Mouse (Mus musculus): ENCODE data around the gene Ptprm. TPM values are rescaled to one million over a fixed set of nuclear protein-coding genes. Genes with fewer than 3 reads are reported as not detected.

Ptprm gene
- polyA plus RNA-seq, 1 experiment from 2014 or later: 10.6 TPM

DNA sequence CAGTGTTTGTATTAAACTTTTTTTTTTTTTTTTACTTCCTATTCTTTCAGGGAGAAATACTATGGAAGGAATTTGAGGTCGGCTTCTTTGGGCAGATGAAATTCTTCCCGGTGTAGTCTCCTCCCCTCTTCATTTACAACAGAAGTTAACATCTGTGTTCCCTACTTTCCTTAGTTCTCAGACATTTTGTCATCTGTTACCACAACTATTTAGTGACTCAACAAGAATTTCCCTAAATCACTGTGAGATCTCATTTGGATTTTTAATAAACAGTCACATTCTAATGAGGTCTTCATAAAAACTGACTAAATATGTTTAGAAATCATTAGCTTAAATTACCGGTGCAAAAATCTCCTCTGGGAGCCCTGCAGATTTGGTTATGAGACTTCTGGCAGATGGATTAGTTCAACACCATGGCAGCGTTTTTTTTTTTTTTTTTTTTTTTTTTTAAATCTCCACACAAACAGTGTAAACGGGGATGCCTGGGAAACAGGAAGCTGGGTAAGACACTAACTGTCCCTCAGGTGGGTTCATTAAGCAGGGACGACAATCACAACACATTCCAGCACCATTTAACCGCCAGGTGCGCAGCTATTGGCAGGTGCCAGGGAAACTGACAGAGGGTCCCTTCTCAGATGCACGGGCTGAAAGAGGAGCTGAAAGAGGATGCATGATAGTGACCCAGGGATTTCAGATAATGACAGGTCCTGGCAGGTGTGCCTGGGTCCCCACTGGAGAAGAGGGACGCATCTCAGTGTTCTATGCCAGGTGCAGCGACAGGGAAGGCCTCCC, 633.9 kb downstream of the Ptprm start:
- Histone ChIP-seq H3K27me3 (replicated peaks; ENCODE audit: low read depth, poor library complexity, severe bottlenecking) (no peaks in the 10 kb centered on the region), H3K4me1 (peaks cover 11% of the 10 kb centered on the region), H3K36me3 (replicated peaks) (no peaks in the 10 kb centered on the region), H3K4me3 (no peak overlapping the region), H3K27ac (replicated peaks) (no peak overlapping the region), H3K9me3 (no peaks in the 10 kb centered on the region)
- WGBS: 48% methylated on average over 11 of the region's 11 CpGs
- no peak for DNase-seq (ENCODE audit: low spot score)

- H3K9me3 ChIP-seq: no peaks in the 10 kb centered on the region
These were observed 641.6 kb downstream of the Ptprm start for GRCm38 (mm10) chr17:66712456-66713205.

GRCm38 (mm10) chr17:66711221-66712016, 642.8 kb downstream of the Ptprm start:
- WGBS: 69% methylated on average over 6 of the region's 6 CpGs

More at GRCm38 (mm10) chr17:66712456-66713205, 641.6 kb downstream of the Ptprm start:
- Histone ChIP-seq H3K4me1 (peaks cover 28% of the 10 kb centered on the region), H3K36me3 (replicated peaks) (no peaks in the 10 kb centered on the region), H3K27me3 (replicated peaks; ENCODE audit: low read depth, poor library complexity, severe bottlenecking) (no peaks in the 10 kb centered on the region), H3K27ac (replicated peaks) (no peak overlapping the region), H3K4me3 (no peak overlapping the region)
- no peak for DNase-seq (ENCODE audit: low spot score)
- 91% methylated on average over 9 of the region's 9 CpGs for WGBS

GRCm38 (mm10) chr17:66710568-66710967, 643.7 kb downstream of the Ptprm start:
- 41% methylated on average over 4 of the region's 4 CpGs for WGBS
- no peak for DNase-seq (ENCODE audit: low spot score)
- H3K9me3 ChIP-seq: no peaks in the 10 kb centered on the region
- no peak overlapping the region; the same call in 1 of the 2 replicates for H3K27ac ChIP-seq (replicated peaks)
- no peaks in the 10 kb centered on the region for H3K36me3 ChIP-seq (replicated peaks)
- H3K4me3 ChIP-seq: no peak overlapping the region
- peaks cover 33% of the 10 kb centered on the region for H3K4me1 ChIP-seq
- no peaks in the 10 kb centered on the region for H3K27me3 ChIP-seq (replicated peaks; ENCODE audit: low read depth, poor library complexity, severe bottlenecking)

More at GRCm38 (mm10) chr17:66711221-66712016, 642.8 kb downstream of the Ptprm start:
- H3K4me3 ChIP-seq: no peak overlapping the region
- H3K4me1 ChIP-seq: peaks cover 33% of the 10 kb centered on the region
- H3K27me3 ChIP-seq (replicated peaks; ENCODE audit: low read depth, poor library complexity, severe bottlenecking): no peaks in the 10 kb centered on the region
- H3K9me3 ChIP-seq: no peaks in the 10 kb centered on the region
- H3K36me3 ChIP-seq (replicated peaks): no peaks in the 10 kb centered on the region
- peak overlapping the region; percentile 35; the same call in 1 of the 2 replicates for H3K27ac ChIP-seq (replicated peaks)
- DNase-seq (ENCODE audit: low spot score): peak; percentile 25

DNA sequence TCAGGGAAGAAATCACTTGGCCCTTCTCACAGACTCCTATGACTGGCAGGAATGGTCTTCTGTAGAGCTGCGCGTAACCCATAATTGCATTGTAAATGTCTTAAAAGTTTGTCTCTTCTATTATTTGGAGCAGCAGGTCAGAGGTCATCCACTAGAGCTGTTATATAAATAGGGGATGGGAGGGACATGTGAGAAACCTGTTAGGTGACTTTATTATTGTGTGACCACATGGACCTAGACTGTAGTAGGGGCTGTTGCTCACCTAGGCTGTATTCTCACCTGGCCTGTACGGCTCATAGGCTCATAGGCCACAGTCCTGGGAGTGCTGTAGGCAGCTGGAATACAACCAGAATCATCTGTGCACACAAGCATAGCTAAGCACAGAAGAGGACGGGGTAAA, 645.5 kb downstream of the Ptprm start:
- Histone ChIP-seq H3K36me3 (replicated peaks) (no peaks in the 10 kb centered on the region), H3K4me3 (no peak overlapping the region), H3K27me3 (replicated peaks; ENCODE audit: low read depth, poor library complexity, severe bottlenecking) (no peaks in the 10 kb centered on the region), H3K9me3 (no peaks in the 10 kb centered on the region), H3K27ac (replicated peaks) (no peak overlapping the region), H3K4me1 (peaks cover 33% of the 10 kb centered on the region)
- no peak for DNase-seq (ENCODE audit: low spot score)
- WGBS: 87% methylated on average over 4 of the region's 4 CpGs

- DNase-seq (ENCODE audit: low spot score): no peak
- WGBS: 61% methylated on average over 8 of the region's 8 CpGs
- Histone ChIP-seq H3K27me3 (replicated peaks; ENCODE audit: low read depth, poor library complexity, severe bottlenecking) (no peaks in the 10 kb centered on the region), H3K4me3 (no peak overlapping the region), H3K4me1 (peaks cover 33% of the 10 kb centered on the region), H3K9me3 (no peaks in the 10 kb centered on the region), H3K27ac (replicated peaks) (no peak overlapping the region), H3K36me3 (replicated peaks) (no peaks in the 10 kb centered on the region)
These were observed 646.6 kb downstream of the Ptprm start for GRCm38 (mm10) chr17:66707684-66708083.

GRCm38 (mm10) chr17:66701358-66702184, 652.7 kb downstream of the Ptprm start:
- Histone ChIP-seq H3K36me3 (replicated peaks) (no peaks in the 10 kb centered on the region), H3K4me3 (no peak overlapping the region), H3K27ac (replicated peaks) (no peak overlapping the region), H3K9me3 (no peaks in the 10 kb centered on the region), H3K4me1 (peaks cover 15% of the 10 kb centered on the region), H3K27me3 (replicated peaks; ENCODE audit: low read depth, poor library complexity, severe bottlenecking) (no peaks in the 10 kb centered on the region)
- no peak for DNase-seq (ENCODE audit: low spot score)
- 85% methylated on average over 11 of the region's 11 CpGs for WGBS

- peaks cover 20% of the 10 kb centered on the region for H3K4me1 ChIP-seq
- H3K27ac ChIP-seq (replicated peaks): no peak overlapping the region
- DNase-seq (ENCODE audit: low spot score): no peak
- H3K36me3 ChIP-seq (replicated peaks): no peaks in the 10 kb centered on the region
- 65% methylated on average over 5 of the region's 5 CpGs for WGBS
- no peak overlapping the region for H3K4me3 ChIP-seq
- H3K27me3 ChIP-seq (replicated peaks; ENCODE audit: low read depth, poor library complexity, severe bottlenecking): no peaks in the 10 kb centered on the region
- H3K9me3 ChIP-seq: no peaks in the 10 kb centered on the region
These were observed 654.4 kb downstream of the Ptprm start for GRCm38 (mm10) chr17:66699896-66700295.

GRCm38 (mm10) chr17:66697650-66698049, 656.6 kb downstream of the Ptprm start:
- no peaks in the 10 kb centered on the region for H3K9me3 ChIP-seq
- 0 out of 2 replicates have a peak, but pooled peaks cover 5% of the 10 kb centered on the region for H3K27me3 ChIP-seq (replicated peaks; ENCODE audit: low read depth, poor library complexity, severe bottlenecking)
- H3K4me3 ChIP-seq: no peak overlapping the region
- H3K27ac ChIP-seq (replicated peaks): 0 out of 2 replicates have a peak overlapping the region, but pooled peaks have one; percentile 41
- no peak for DNase-seq (ENCODE audit: low spot score)
- H3K36me3 ChIP-seq (replicated peaks): no peaks in the 10 kb centered on the region
- 91% methylated on average over 12 of the region's 12 CpGs for whole genome bisulfite sequencing
- H3K4me1 ChIP-seq: peaks cover 37% of the 10 kb centered on the region

DNA sequence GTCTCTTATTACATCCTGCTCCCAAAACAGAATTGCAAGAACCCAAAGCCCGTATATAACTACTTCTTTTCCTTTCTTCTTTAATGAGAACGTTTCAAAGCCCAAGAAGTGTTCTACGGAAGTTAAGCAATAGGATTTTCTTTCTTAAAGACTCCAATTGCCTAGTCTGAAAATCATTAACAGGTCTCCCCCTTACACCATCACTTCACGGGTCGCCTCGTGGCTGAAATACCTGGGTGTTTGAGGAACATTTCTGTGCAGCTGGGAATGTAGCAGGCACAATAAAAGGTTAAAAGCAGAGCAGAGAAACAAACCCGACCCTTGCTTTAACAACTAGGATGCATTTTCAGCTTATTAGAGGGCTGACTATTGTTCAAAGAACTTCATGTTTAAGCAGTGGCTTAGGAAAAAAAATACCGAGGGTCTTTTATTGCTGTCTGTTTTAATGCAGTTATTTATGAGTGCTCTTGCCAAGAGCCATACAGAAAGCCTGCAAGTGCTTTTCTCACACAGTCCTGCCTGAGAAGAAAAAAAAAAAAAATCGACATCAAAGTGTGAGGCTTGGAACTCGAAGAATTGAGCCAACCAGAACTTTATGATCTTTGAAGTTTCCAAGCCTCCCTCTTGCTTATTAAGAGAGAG, 657.6 kb downstream of the Ptprm start:
- Histone ChIP-seq H3K27me3 (replicated peaks; ENCODE audit: low read depth, poor library complexity, severe bottlenecking) (0 out of 2 replicates have a peak, but pooled peaks cover 5% of the 10 kb centered on the region), H3K9me3 (no peaks in the 10 kb centered on the region), H3K4me1 (peaks cover 37% of the 10 kb centered on the region), H3K36me3 (replicated peaks) (no peaks in the 10 kb centered on the region), H3K27ac (replicated peaks) (no peak overlapping the region), H3K4me3 (no peak overlapping the region)
- WGBS: 63% methylated on average over 10 of the region's 10 CpGs
- no peak for DNase-seq (ENCODE audit: low spot score)

- no peaks in the 10 kb centered on the region for H3K36me3 ChIP-seq (replicated peaks)
- H3K4me3 ChIP-seq: no peak overlapping the region
- no peaks in the 10 kb centered on the region for H3K9me3 ChIP-seq
- 79% methylated on average over 4 of the region's 4 CpGs for WGBS
- 0 out of 2 replicates have a peak, but pooled peaks cover 5% of the 10 kb centered on the region for H3K27me3 ChIP-seq (replicated peaks; ENCODE audit: low read depth, poor library complexity, severe bottlenecking)
- DNase-seq (ENCODE audit: low spot score): no peak
- H3K4me1 ChIP-seq: peaks cover 34% of the 10 kb centered on the region
- peak overlapping the region; percentile 79 for H3K27ac ChIP-seq (replicated peaks)
These were observed 659.9 kb downstream of the Ptprm start for GRCm38 (mm10) chr17:66694326-66694725.
